Mouse (Mus musculus) limb, embryonic 15.5 days (tissue): ENCODE results near the gene Sp8. TPM values are rescaled to one million over a fixed set of nuclear protein-coding genes. Genes with fewer than 3 reads are reported as not detected.

Source experiments
- ATAC-seq: fragments of 200-750 bp; cut with Nextera tagmentation; 2 replicates; pipeline ENCODE4 v1.8.0; 2017; ENCODE audit warnings: low read depth, moderate TSS enrichment; ENCODE audit not compliant: insufficient number of reproducible peaks, low FRiP score, low TSS enrichment
- H3K27ac ChIP-seq: fragments of 300-500 bp; sonication (generic); 2 replicates; pipeline ENCODE4 v1.5.1; 2015; ENCODE audit warnings: moderate library complexity, mild to moderate bottlenecking, inconsistent platforms
- H3K27me3 ChIP-seq: fragments of 300-500 bp; sonication (generic); 2 replicates; pipeline ENCODE4 v1.6.1; 2015; ENCODE audit warnings: inconsistent platforms
- H3K36me3 ChIP-seq: fragments of 300-500 bp; sonication (generic); 2 replicates; pipeline ENCODE4 v1.6.1; 2015; ENCODE audit warnings: inconsistent platforms
- H3K4me1 ChIP-seq: fragments of 300-500 bp; sonication (generic); 2 replicates; pipeline ENCODE4 v1.6.1; 2015; ENCODE audit warnings: inconsistent platforms
- H3K4me2 ChIP-seq: fragments of 300-500 bp; sonication (generic); 2 replicates; pipeline ENCODE4 v1.6.1; 2015; ENCODE audit warnings: mild to moderate bottlenecking, inconsistent platforms
- H3K4me3 ChIP-seq: fragments of 300-500 bp; sonication (generic); 2 replicates; pipeline ENCODE4 v1.5.1; 2015; ENCODE audit warnings: mild to moderate bottlenecking, inconsistent platforms
- H3K9ac ChIP-seq: fragments of 300-500 bp; sonication (generic); 2 replicates; pipeline ENCODE4 v1.6.1; 2015; ENCODE audit warnings: inconsistent platforms
- H3K9me3 ChIP-seq: fragments of 300-500 bp; sonication (generic); 2 replicates; pipeline ENCODE4 v1.6.1; 2016; ENCODE audit warnings: inconsistent platforms
- WGBS: fragments of 180-500 bp; shearing (Covaris S2); methylation state at CpG from one replicate; pipeline ENCODE4 v1.1.7; 2015; 5-methylcytosine and 5-hydroxymethylcytosine counted together
- polyA plus RNA-seq: library from polyadenylated mRNA; unstranded; fragments of >200 nt; fragmentation: Nextera tagmentation; extraction: Ambion mirVana; gene quantifications from 2 replicates; pipeline ENCODE4 v1.2.1, GENCODE M21; 2015

The Sp8 gene
- polyA plus RNA-seq, 1 experiment from 2014 or later, result 6.8 TPM

GRCm38 (mm10) chr12:118841971-118842550, 4.1 kb upstream of the Sp8 start:
- H3K36me3 ChIP-seq, result no peaks in the 10 kb centered on the region
- H3K27me3 ChIP-seq, result peaks cover 86% of the 10 kb centered on the region
- no peak overlapping the region for H3K4me3 ChIP-seq
- peaks cover 19% of the 10 kb centered on the region for H3K4me1 ChIP-seq
- 20% methylated on average over 6 of the region's 6 CpGs for WGBS
- H3K9ac ChIP-seq, result no peak overlapping the region
- H3K4me2 ChIP-seq, result no peak overlapping the region
- no peak for ATAC-seq
- no peaks in the 10 kb centered on the region for H3K9me3 ChIP-seq
- H3K27ac ChIP-seq, result no peak overlapping the region

- peak overlapping the region; percentile 17 for H3K4me3 ChIP-seq
- H3K27me3 ChIP-seq, result peaks cover 88% of the 10 kb centered on the region
- H3K4me2 ChIP-seq, result peak overlapping the region; percentile 29
- H3K36me3 ChIP-seq, result no peaks in the 10 kb centered on the region
- peaks cover 19% of the 10 kb centered on the region for H3K4me1 ChIP-seq
- no peak overlapping the region for H3K27ac ChIP-seq
- no peak; the same call in 1 of the 2 replicates for ATAC-seq
- WGBS, result 1% methylated on average over 33 of the region's 33 CpGs
- no peaks in the 10 kb centered on the region for H3K9me3 ChIP-seq
- no peak overlapping the region for H3K9ac ChIP-seq
These were observed 3.3 kb upstream of the Sp8 start for GRCm38 (mm10) chr12:118842671-118843411.

- H3K27ac ChIP-seq, result no peak overlapping the region
- H3K36me3 ChIP-seq, result no peaks in the 10 kb centered on the region
- peaks cover 88% of the 10 kb centered on the region for H3K27me3 ChIP-seq
- H3K9ac ChIP-seq, result no peak overlapping the region
- no peak overlapping the region for H3K4me3 ChIP-seq
- no peak overlapping the region for H3K4me2 ChIP-seq
- no peaks in the 10 kb centered on the region for H3K9me3 ChIP-seq
- H3K4me1 ChIP-seq, result peaks cover 32% of the 10 kb centered on the region
- no peak for ATAC-seq
These were observed 2.0 kb upstream of the Sp8 start for GRCm38 (mm10) chr12:118844111-118844510.

DNA sequence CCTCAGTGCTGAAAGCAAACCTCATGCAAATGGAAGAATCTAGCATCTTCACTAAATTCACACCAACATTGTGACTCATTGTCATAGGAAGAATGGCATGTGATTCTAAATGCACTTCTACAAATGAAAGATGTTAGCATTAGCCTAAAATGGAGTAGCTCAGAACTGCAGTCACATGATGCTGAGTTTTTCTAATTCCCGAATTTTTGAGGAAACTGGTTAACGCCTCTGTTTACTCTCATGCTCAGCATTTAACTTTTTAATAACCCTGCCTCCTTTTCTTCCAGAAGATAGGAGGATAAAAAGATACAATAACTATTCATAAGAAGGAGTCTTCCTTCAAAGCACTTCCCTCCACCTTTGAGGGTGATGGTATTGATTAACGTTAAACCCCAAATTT, 1.3 kb upstream of the Sp8 start:
- ATAC-seq, result no peak
- no peak overlapping the region for H3K4me3 ChIP-seq
- 16% methylated on average over 3 of the region's 3 CpGs for WGBS
- H3K27me3 ChIP-seq, result peaks cover 89% of the 10 kb centered on the region
- H3K27ac ChIP-seq, result no peak overlapping the region
- no peak overlapping the region for H3K4me2 ChIP-seq
- H3K4me1 ChIP-seq, result peaks cover 36% of the 10 kb centered on the region
- H3K9me3 ChIP-seq, result no peaks in the 10 kb centered on the region
- no peaks in the 10 kb centered on the region for H3K36me3 ChIP-seq
- H3K9ac ChIP-seq, result no peak overlapping the region

GRCm38 (mm10) chr12:118845351-118845750, 778 bp upstream of the Sp8 start:
- WGBS, result 16% methylated on average over 3 of the region's 3 CpGs
- Histone ChIP-seq H3K4me2 (no peak overlapping the region), H3K4me3 (no peak overlapping the region), H3K27me3 (peaks cover 89% of the 10 kb centered on the region), H3K9ac (no peak overlapping the region), H3K27ac (no peak overlapping the region), H3K9me3 (no peaks in the 10 kb centered on the region), H3K4me1 (peaks cover 36% of the 10 kb centered on the region), H3K36me3 (no peaks in the 10 kb centered on the region)
- no peak for ATAC-seq

- Histone ChIP-seq H3K27ac (peak overlapping the region; percentile 34), H3K9me3 (no peaks in the 10 kb centered on the region), H3K4me3 (peak overlapping the region; percentile 45), H3K4me1 (peaks cover 36% of the 10 kb centered on the region), H3K4me2 (peak overlapping the region; percentile 70), H3K27me3 (peaks cover 83% of the 10 kb centered on the region), H3K9ac (no peak overlapping the region), H3K36me3 (no peaks in the 10 kb centered on the region)
- under 1% methylated on average over 59 of the region's 59 CpGs for WGBS
- ATAC-seq, result no peak
These were observed 656 bp downstream of the Sp8 start for GRCm38 (mm10) chr12:118846649-118847321.

DNA sequence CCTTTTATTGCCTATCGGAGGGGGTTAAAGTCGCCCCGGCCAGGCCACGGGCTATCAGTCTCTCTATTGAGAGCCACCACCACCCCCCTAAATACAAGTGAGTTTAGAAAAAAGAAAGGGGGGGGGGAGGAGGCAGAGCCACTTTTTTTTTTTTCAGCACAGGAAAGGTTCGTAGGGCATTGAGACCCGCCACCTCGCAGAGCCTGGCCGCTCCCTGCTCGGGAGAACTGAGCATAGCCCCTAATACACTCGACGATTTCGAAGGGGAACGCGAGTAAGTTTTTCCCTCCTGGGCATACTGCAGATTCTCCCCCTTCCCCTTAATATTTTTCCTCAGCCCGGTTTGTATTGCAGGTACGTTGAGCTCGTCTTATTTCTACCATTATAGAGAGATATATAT, 1.3 kb downstream of the Sp8 start:
- no peak for ATAC-seq
- H3K9me3 ChIP-seq, result no peaks in the 10 kb centered on the region
- H3K27me3 ChIP-seq, result peaks cover 85% of the 10 kb centered on the region
- H3K27ac ChIP-seq, result 0 out of 2 replicates have a peak overlapping the region, but pooled peaks have one; percentile 34
- peak overlapping the region; percentile 45 for H3K4me3 ChIP-seq
- H3K4me1 ChIP-seq, result peaks cover 36% of the 10 kb centered on the region
- under 1% methylated on average over 17 of the region's 17 CpGs for WGBS
- H3K4me2 ChIP-seq, result peak overlapping the region; percentile 70
- no peaks in the 10 kb centered on the region for H3K36me3 ChIP-seq
- no peak overlapping the region for H3K9ac ChIP-seq

- Histone ChIP-seq H3K36me3 (no peaks in the 10 kb centered on the region), H3K9me3 (no peaks in the 10 kb centered on the region), H3K4me1 (peaks cover 32% of the 10 kb centered on the region), H3K4me2 (peak overlapping the region; percentile 54), H3K9ac (no peak overlapping the region), H3K27ac (no peak overlapping the region), H3K4me3 (peak overlapping the region; percentile 45), H3K27me3 (peaks cover 83% of the 10 kb centered on the region)
- ATAC-seq, result no peak
- 1% methylated on average over 23 of the region's 23 CpGs for WGBS
These were observed 1.8 kb downstream of the Sp8 start for GRCm38 (mm10) chr12:118847861-118848495.

- peaks cover 83% of the 10 kb centered on the region for H3K27me3 ChIP-seq
- no peaks in the 10 kb centered on the region for H3K9me3 ChIP-seq
- peak overlapping the region; percentile 54 for H3K4me2 ChIP-seq
- ATAC-seq, result no peak
- WGBS, result under 1% methylated on average over 69 of the region's 80 CpGs
- H3K27ac ChIP-seq, result no peak overlapping the region
- no peaks in the 10 kb centered on the region for H3K36me3 ChIP-seq
- H3K4me3 ChIP-seq, result peak overlapping the region; percentile 45
- no peak overlapping the region for H3K9ac ChIP-seq
- peaks cover 30% of the 10 kb centered on the region for H3K4me1 ChIP-seq
These were observed 2.5 kb downstream of the Sp8 start for GRCm38 (mm10) chr12:118848496-118849202.

GRCm38 (mm10) chr12:118849203-118849861, 3.2 kb downstream of the Sp8 start:
- Histone ChIP-seq H3K4me3 (peak overlapping the region; percentile 45), H3K27ac (no peak overlapping the region), H3K9ac (no peak overlapping the region), H3K4me1 (peaks cover 31% of the 10 kb centered on the region), H3K9me3 (no peaks in the 10 kb centered on the region), H3K36me3 (no peaks in the 10 kb centered on the region), H3K27me3 (peaks cover 81% of the 10 kb centered on the region), H3K4me2 (peak overlapping the region; percentile 54)
- under 1% methylated on average over 73 of the region's 78 CpGs for WGBS
- ATAC-seq, result no peak

GRCm38 (mm10) chr12:118849996-118850395, 3.9 kb downstream of the Sp8 start:
- Histone ChIP-seq H3K27me3 (peaks cover 81% of the 10 kb centered on the region), H3K36me3 (no peaks in the 10 kb centered on the region), H3K4me2 (no peak overlapping the region), H3K4me1 (peaks cover 37% of the 10 kb centered on the region), H3K4me3 (peak overlapping the region; percentile 45), H3K27ac (no peak overlapping the region), H3K9ac (no peak overlapping the region), H3K9me3 (no peaks in the 10 kb centered on the region)
- no peak for ATAC-seq
- 1% methylated on average over 11 of the region's 11 CpGs for WGBS
